Mouse (Mus musculus): ENCODE results near the gene Mtf2.
"Not testable (repeated sequence)": the region's sequence is repeated elsewhere in the genome, so short reads cannot be mapped to it uniquely, and the experiment has no call there.

The Mtf2 gene

GRCm38 (mm10) chr5:108065465-108066411 lies at the start of gene Mtf2:
Gene Mtf2 (plus strand): TSS chr5:108065674.
- peak; percentile 97 for DNase-seq (ENCODE audit: low spot score)

GRCm38 (mm10) chr5:108017232-108017631 lies 48.2 kb upstream of the Mtf2 start:
- no peak for DNase-seq (ENCODE audit: low spot score)

DNA sequence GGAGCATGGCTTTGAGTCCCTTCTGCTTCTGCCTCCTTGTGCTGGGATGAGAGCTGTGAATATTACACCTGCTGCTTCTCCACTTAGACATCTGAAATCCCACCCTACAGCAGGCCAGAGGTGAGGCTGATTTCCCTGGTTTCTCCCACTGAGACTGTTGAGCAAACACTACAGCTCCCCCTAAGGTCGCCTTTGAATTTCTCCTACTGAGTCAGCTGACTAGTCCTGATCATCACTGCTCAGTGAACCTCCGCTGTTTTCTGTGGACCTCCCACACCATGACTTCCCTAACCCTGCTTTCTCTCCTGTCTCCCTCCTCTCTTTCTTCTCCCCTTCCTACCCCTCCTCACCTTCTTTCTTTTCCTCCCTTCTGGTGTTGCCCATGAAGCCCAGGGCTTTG lies 46.1 kb upstream of the Mtf2 start:
- no peak for DNase-seq (ENCODE audit: low spot score)

GRCm38 (mm10) chr5:108021346-108021745 lies 44.1 kb upstream of the Mtf2 start:
- no peak for DNase-seq (ENCODE audit: low spot score)

GRCm38 (mm10) chr5:108028230-108028629 lies 37.2 kb upstream of the Mtf2 start:
- no peak for DNase-seq (ENCODE audit: low spot score)

GRCm38 (mm10) chr5:108028797-108029536 lies 36.5 kb upstream of the Mtf2 start:
- DNase-seq (ENCODE audit: low spot score): not testable (repeated sequence)

DNA sequence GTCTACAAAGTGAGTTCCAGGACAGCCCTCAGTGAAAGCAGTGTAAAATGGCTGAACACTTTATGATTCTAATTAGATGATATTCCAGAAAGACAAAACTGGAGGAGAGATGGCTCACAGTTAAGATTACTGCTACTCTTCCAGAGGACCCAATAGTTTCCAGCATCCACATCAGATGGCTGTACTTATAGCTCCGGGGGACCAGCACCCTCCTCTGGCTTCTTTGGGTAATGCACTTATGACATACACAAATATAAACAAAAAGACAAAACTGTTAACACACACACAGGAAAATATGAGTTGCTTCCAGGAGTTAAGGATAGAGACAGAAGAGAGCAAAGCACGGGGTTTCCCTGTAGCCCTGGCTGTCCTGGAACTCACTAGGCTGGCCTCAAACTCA lies 35.5 kb upstream of the Mtf2 start:
- no peak for DNase-seq (ENCODE audit: low spot score)

DNA sequence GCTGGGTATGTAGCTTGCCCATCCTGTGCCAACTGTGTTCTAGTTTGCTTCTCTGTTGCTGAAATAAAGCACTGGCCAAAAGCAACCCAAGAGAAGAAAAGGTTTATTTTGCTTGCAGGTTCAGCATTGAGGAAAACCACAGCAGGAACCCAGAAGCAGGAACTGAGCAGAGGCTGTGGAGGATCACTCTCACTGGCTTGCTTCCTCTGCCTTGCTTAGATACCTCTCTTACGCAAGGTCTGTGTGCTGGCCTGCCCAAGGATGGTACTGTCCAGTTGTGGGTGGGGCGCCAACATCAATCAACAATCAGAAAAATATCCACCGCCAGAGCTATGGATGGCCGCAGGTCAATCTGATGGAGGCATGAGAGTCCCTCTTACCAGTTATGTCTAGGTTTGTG lies 34.2 kb upstream of the Mtf2 start:
- no peak for DNase-seq (ENCODE audit: low spot score)

- no peak for DNase-seq (ENCODE audit: low spot score)
Observed at GRCm38 (mm10) chr5:108034194-108034593, 31.3 kb upstream of the Mtf2 start.

DNA sequence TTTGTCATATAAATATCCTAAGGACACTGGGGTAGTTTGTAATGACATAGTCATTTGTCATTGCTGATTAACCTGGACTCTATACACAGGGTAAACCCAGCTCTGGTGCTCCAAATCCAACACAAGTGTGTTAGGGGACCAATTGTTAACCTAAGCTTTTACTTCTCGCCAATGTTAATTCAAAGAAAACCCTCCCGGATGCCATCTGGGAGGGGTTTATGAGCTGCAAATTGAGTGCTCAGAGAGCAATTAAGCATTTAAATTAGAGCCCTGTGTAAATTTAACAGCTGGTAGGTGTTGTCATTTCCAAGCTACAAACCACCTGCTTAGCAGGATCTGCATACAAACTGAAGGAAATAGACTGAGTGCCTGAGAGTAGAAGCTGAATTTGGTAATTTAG lies 30.0 kb upstream of the Mtf2 start:
- DNase-seq (ENCODE audit: low spot score): no peak

DNA sequence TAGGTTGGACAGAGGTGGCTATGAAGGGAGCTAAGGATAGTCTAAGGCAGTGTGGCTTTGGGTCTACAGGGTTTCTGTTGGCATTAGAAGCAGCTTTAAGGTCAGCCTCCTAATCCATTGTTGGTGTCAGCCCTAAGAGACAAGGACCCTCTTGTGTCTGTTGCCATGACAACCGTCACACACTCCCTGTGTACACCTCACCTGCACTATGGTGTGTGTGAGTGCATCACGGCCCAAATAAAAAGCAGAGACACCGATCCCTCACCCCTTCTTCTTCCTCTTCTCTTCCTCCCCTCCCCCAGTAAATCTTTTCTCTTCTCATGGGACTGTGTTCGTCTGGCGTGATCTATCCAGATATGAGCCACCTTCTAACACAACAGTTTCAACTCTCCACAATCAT lies 23.4 kb upstream of the Mtf2 start:
- no peak for DNase-seq (ENCODE audit: low spot score)

GRCm38 (mm10) chr5:108043908-108044307 lies 21.6 kb upstream of the Mtf2 start:
- DNase-seq (ENCODE audit: low spot score): no peak

- no peak for DNase-seq (ENCODE audit: low spot score)
Observed at GRCm38 (mm10) chr5:108049711-108050268, 15.7 kb upstream of the Mtf2 start.

GRCm38 (mm10) chr5:108051026-108051425 lies 14.4 kb upstream of the Mtf2 start:
- no peak for DNase-seq (ENCODE audit: low spot score)

GRCm38 (mm10) chr5:108051727-108052126 lies 13.7 kb upstream of the Mtf2 start:
- not testable (repeated sequence) for DNase-seq (ENCODE audit: low spot score)

- DNase-seq (ENCODE audit: low spot score): no peak
Observed at GRCm38 (mm10) chr5:108052200-108052599, 13.3 kb upstream of the Mtf2 start.

GRCm38 (mm10) chr5:108053566-108053965 lies 11.9 kb upstream of the Mtf2 start:
- no peak for DNase-seq (ENCODE audit: low spot score)

DNA sequence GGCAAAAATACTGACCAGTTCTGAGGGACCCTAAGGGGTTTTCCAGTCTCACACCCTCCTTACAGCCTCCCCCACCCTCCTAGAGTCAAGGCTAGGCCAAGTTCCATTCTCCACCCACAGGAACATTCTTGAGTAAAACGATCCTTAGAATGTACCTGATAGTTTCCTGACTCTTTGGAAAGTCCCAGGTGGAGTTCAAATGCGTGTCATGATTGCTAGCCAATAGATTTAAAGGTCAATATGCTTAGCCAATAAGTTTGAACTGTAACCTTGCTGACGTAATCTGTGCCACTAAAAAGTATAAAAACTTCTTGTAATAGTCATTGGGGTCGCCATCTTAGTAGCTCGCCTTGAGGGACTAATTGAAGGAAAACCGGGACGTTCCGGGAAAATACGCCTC lies 5.1 kb upstream of the Mtf2 start:
- no peak for DNase-seq (ENCODE audit: low spot score)

DNA sequence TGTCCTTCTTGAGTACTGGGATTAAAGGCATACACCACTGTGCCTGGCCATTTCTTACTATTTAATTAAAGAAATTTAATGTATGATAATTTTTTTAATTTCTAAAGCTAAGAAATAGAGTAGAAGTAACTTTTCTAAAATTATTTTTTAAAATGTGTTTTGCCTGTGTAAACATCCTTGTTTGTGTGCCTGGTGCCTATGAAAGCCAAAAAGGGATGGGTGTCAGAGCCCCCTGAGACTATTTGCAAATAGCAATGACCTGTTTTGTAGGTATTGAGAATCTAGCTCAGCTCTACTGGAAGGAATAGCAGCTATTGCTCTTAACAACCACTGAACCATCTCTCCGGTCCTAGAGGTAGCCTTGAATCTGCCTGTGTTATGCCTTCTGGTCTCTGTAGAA lies 6.8 kb downstream of the Mtf2 start:
- no peak for DNase-seq (ENCODE audit: low spot score)

DNA sequence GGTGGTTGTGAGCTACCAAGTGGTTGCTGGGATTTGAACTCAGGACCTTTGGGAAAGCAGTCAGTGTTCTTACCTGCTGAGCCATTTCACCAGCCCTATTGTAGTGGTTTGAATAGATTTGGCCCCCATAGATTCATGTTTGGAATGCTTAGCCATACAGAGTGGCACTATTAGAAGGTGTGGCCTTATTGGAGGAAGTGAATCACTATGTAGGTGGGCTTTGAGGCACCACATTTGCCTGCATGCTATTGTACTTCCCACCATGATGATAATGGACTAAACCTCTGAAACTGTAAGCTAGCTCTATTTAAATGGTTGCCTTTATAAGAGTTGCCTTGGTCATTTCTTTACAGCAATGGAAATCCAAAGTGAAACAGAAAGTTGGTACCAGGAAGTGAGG lies 10.8 kb downstream of the Mtf2 start:
- DNase-seq (ENCODE audit: low spot score): no peak

- no peak for DNase-seq (ENCODE audit: low spot score)
Observed at GRCm38 (mm10) chr5:108076833-108077540, 11.5 kb downstream of the Mtf2 start.

DNA sequence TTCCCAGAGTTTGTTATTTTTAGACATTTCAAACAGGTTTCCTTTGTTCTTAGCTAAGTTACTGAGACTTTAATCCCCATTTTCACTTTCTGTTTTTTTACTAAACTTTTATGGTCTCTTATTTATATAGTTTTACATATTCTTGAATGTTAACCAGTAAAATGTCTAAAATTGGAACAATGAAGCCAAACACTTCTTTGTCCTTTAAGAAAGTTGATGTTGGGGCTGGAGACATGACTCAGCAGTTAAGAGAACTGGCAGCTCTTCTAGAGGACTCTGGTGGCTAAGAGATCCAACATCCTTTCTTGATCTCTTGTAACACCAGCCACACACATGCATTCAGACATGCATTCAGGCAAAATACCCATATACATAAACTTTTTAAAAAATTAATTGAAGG lies 14.1 kb downstream of the Mtf2 start:
- no peak for DNase-seq (ENCODE audit: low spot score)
